Mouse (Mus musculus) layer of hippocampus, postnatal 14 days (tissue): ENCODE results near the gene Mcu. TPM values are rescaled to one million over a fixed set of nuclear protein-coding genes. Genes with fewer than 3 reads are reported as not detected.

ENCODE experiments used
- DNase-seq, 2 experiments: peaks; one replicate each; pipeline ENCODE4 v3.0.0; 2021 to 2022; ENCODE audit warnings: low spot score in 2 of 2, mixed read lengths in 1 of 2
- total RNA-seq, 2 experiments: library from RNA; stranded (reverse); gene quantifications; 2 replicates each; pipeline ENCODE4 v1.2.3; 2021

Mcu gene
- total RNA-seq, 2 experiments from 2014 or later = 57.7 to 58.3 TPM

- no peak for DNase-seq
Observed at GRCm38 (mm10) chr10:59614141-59614540, 2.4 kb downstream of the Mcu start.

- no peak for DNase-seq
Observed at GRCm38 (mm10) chr10:59613276-59613675, 3.2 kb downstream of the Mcu start.

- DNase-seq = no peak
Observed at GRCm38 (mm10) chr10:59604879-59605464, 11.5 kb downstream of the Mcu start.

- DNase-seq = no peak
Observed at GRCm38 (mm10) chr10:59603843-59604242, 12.6 kb downstream of the Mcu start.

GRCm38 (mm10) chr10:59602891-59603290 is 13.6 kb downstream of the Mcu start:
- peak; percentile 20 to 26 for DNase-seq

- DNase-seq = no peak
Observed at GRCm38 (mm10) chr10:59602043-59602442, 14.4 kb downstream of the Mcu start.

- no peak for DNase-seq
Observed at GRCm38 (mm10) chr10:59600516-59600915, 16.0 kb downstream of the Mcu start.

GRCm38 (mm10) chr10:59593826-59594570 is 22.5 kb downstream of the Mcu start:
- peak in 1 of 2 experiments; percentile 68 for DNase-seq

- no peak for DNase-seq
Observed at GRCm38 (mm10) chr10:59590606-59591005, 25.9 kb downstream of the Mcu start.

GRCm38 (mm10) chr10:59589856-59590255 is 26.6 kb downstream of the Mcu start:
- DNase-seq = no peak

- DNase-seq = no peak
Observed at GRCm38 (mm10) chr10:59589420-59589819, 27.1 kb downstream of the Mcu start.

GRCm38 (mm10) chr10:59588135-59588534 is 28.4 kb downstream of the Mcu start:
- peak; percentile 39 to 62 for DNase-seq

- DNase-seq = no peak
Observed at GRCm38 (mm10) chr10:59586821-59587220, 29.7 kb downstream of the Mcu start.

GRCm38 (mm10) chr10:59585621-59586020 is 30.9 kb downstream of the Mcu start:
- DNase-seq = no peak

- no peak for DNase-seq
Observed at GRCm38 (mm10) chr10:59581826-59582543, 34.5 kb downstream of the Mcu start.

GRCm38 (mm10) chr10:59580593-59581149 is 35.8 kb downstream of the Mcu start:
- DNase-seq = no peak

- no peak for DNase-seq
Observed at GRCm38 (mm10) chr10:59579645-59580044, 36.8 kb downstream of the Mcu start.

GRCm38 (mm10) chr10:59577871-59578801 is 38.4 kb downstream of the Mcu start:
- no peak for DNase-seq

- no peak for DNase-seq
Observed at GRCm38 (mm10) chr10:59576305-59576704, 40.2 kb downstream of the Mcu start.

- no peak for DNase-seq
Observed at GRCm38 (mm10) chr10:59571964-59572363, 44.5 kb downstream of the Mcu start.

- no peak for DNase-seq
Observed at GRCm38 (mm10) chr10:59571273-59571672, 45.2 kb downstream of the Mcu start.
